Mouse (Mus musculus): ENCODE data around the gene Stat3.

Stat3 gene

GRCm38 (mm10) chr11:100963647-100964046 lies 24.3 kb upstream of the Stat3 start:
- DNase-seq = no peak

- DNase-seq = no peak
These were observed 23.1 kb upstream of the Stat3 start for GRCm38 (mm10) chr11:100962371-100962911.

- DNase-seq = peak; percentile 18
These were observed 21.2 kb upstream of the Stat3 start for GRCm38 (mm10) chr11:100960540-100960939.

GRCm38 (mm10) chr11:100959826-100960225 lies 20.5 kb upstream of the Stat3 start:
- DNase-seq = no peak

GRCm38 (mm10) chr11:100959464-100959810 lies 20.1 kb upstream of the Stat3 start:
- peak; percentile 20 for DNase-seq

- DNase-seq = peak; percentile 22
These were observed 19.5 kb upstream of the Stat3 start for GRCm38 (mm10) chr11:100958613-100959463.

- DNase-seq = no peak
These were observed 18.7 kb upstream of the Stat3 start for GRCm38 (mm10) chr11:100957915-100958469.

- DNase-seq = peak; percentile 83
These were observed 17.9 kb upstream of the Stat3 start for GRCm38 (mm10) chr11:100957244-100957643.

- no peak for DNase-seq
These were observed 10.2 kb upstream of the Stat3 start for GRCm38 (mm10) chr11:100949540-100949939.

- DNase-seq = no peak
These were observed 9.0 kb upstream of the Stat3 start for GRCm38 (mm10) chr11:100948317-100948716.

GRCm38 (mm10) chr11:100947548-100947947 lies 8.2 kb upstream of the Stat3 start:
- DNase-seq = no peak

GRCm38 (mm10) chr11:100946862-100947261 lies 7.5 kb upstream of the Stat3 start:
- DNase-seq = no peak

GRCm38 (mm10) chr11:100942388-100942787 lies 3.0 kb upstream of the Stat3 start:
- DNase-seq = no peak

GRCm38 (mm10) chr11:100938711-100939511 lies 429 bp downstream of the Stat3 start:
- DNase-seq = no peak

GRCm38 (mm10) chr11:100938112-100938511 lies 1.2 kb downstream of the Stat3 start:
- no peak for DNase-seq

GRCm38 (mm10) chr11:100937295-100937694 lies 2.0 kb downstream of the Stat3 start:
- DNase-seq = no peak

GRCm38 (mm10) chr11:100935373-100936355 lies 3.7 kb downstream of the Stat3 start:
- no peak for DNase-seq

GRCm38 (mm10) chr11:100931254-100931921 lies 8.0 kb downstream of the Stat3 start:
- DNase-seq = no peak

- no peak for DNase-seq
These were observed 8.7 kb downstream of the Stat3 start for GRCm38 (mm10) chr11:100930611-100931010.

GRCm38 (mm10) chr11:100927386-100927785 lies 12.0 kb downstream of the Stat3 start:
- no peak for DNase-seq

GRCm38 (mm10) chr11:100924386-100924919 lies 14.9 kb downstream of the Stat3 start:
- no peak for DNase-seq

All from right cerebral cortex, postnatal 25 days (tissue).